Mouse (Mus musculus) hindbrain, postnatal 0 days (tissue): ENCODE data around the gene Dph1. TPM values are rescaled to one million over a fixed set of nuclear protein-coding genes. Genes with fewer than 3 reads are reported as not detected.

ENCODE experiments used
- ATAC-seq: fragments of 200-750 bp; cut with Nextera tagmentation; 2 replicates; pipeline ENCODE4 v1.8.0; 2017; ENCODE audit warnings: mild to moderate bottlenecking, moderate TSS enrichment, moderate library complexity
- DNase-seq: peaks from one replicate; pipeline ENCODE4 v3.0.0-alpha.2; 2015; ENCODE audit warnings: low spot score
- H3K27ac ChIP-seq: fragments of 300-500 bp; sonication (generic); 2 replicates; pipeline ENCODE4 v1.5.1; 2014; ENCODE audit warnings: mild to moderate bottlenecking
- H3K27me3 ChIP-seq: fragments of 300-500 bp; sonication (generic); 2 replicates; pipeline ENCODE4 v1.6.1; 2014; ENCODE audit warnings: low read length, mixed read lengths; ENCODE audit not compliant: insufficient read depth
- H3K36me3 ChIP-seq: fragments of 300-500 bp; sonication (generic); 2 replicates; pipeline ENCODE4 v1.6.1; 2014; ENCODE audit warnings: low read length, mixed read lengths; ENCODE audit not compliant: insufficient read depth
- H3K4me1 ChIP-seq: fragments of 300-500 bp; sonication (generic); 2 replicates; pipeline ENCODE4 v1.6.1; 2014; ENCODE audit warnings: antibody characterized with exemption, low read length, mixed read lengths; ENCODE audit not compliant: insufficient read depth
- H3K4me2 ChIP-seq: fragments of 300-500 bp; sonication (generic); 2 replicates; pipeline ENCODE4 v1.6.1; 2014; ENCODE audit warnings: low read depth, mild to moderate bottlenecking, low read length, moderate library complexity, mixed read lengths
- H3K4me3 ChIP-seq: fragments of 300-500 bp; sonication (generic); 2 replicates; pipeline ENCODE4 v1.5.1; 2014; ENCODE audit warnings: low read length
- H3K9ac ChIP-seq: fragments of 300-500 bp; sonication (generic); replicated peaks from 2 replicates; pipeline ENCODE4 v1.6.1; 2014; ENCODE audit warnings: mild to moderate bottlenecking, low read length, moderate library complexity, mixed read lengths
- H3K9me3 ChIP-seq: fragments of 300-500 bp; sonication (generic); 2 replicates; pipeline ENCODE4 v1.6.1; 2016; ENCODE audit warnings: low read length, mixed read lengths
- CTCF ChIP-seq: IDR thresholded peaks from 2 replicates; pipeline ENCODE4 v1.5.1; 2016; ENCODE audit warnings: antibody characterized with exemption, control low read depth, low read depth
- WGBS: fragments of 180-500 bp; shearing (Covaris S2); extraction: QIAGEN DNeasy Blood & Tissue Kit; methylation state at CpG from one replicate; pipeline ENCODE4 v1.1.7; 2014; 5-methylcytosine and 5-hydroxymethylcytosine counted together
- polyA plus RNA-seq: library from polyadenylated mRNA; unstranded; fragments of >200 nt; fragmentation: Nextera tagmentation; extraction: Ambion mirVana; gene quantifications from 2 replicates; pipeline ENCODE4 v1.2.1, GENCODE M21; 2015
- total RNA-seq: library from RNA; depleted of rRNA; stranded (reverse); fragments of >200 nt; gene quantifications from 2 replicates; pipeline ENCODE4 v1.2.3, GENCODE M21; 2014

Gene Dph1
- total and polyA plus RNA-seq, 2 experiments from 2014 or later, result 13.6 to 39.2 TPM

DNA sequence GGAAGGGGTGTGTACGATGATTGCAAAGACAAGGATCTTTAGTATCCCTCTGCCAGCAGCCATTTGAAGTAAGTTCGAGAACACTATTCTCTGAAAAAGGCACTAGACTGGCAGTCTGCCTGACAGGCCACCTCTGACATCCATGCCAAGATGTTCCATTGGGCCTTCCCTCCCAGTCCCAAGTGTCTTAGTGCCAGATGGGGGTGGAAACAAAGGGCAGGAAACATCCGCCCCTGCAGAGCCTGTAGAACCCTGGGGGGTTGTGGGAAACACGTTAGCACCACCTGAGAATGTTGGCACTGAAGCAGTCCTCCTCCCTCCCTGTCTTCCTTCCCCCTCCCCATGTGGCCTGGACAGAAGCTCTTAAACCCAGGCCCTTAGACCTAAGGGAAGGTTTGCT is 34.0 kb downstream of the Dph1 start:
- DNase-seq, result no peak
- 32% methylated on average over 4 of the region's 4 CpGs for WGBS
- H3K27ac ChIP-seq, result no peak overlapping the region

DNA sequence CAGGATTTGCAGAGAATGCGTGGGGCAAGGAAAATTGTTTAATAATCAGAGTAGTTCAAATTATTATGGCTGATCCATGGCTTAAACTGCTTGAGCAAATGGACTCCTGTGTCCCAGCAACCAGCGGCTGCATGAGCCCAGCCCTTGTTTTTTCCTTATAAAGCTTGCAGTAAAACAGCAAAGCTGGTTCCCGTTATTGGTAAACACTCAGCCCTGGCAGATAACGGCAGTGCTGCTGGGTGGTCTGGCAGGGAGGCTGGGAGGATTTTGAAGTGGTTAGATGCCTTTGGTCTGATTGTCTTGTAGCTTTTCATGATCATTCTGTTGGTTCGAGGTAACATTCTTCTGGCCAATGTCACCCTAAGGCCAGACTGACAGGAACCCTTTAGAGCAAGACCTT is 34.6 kb downstream of the Dph1 start:
- Histone ChIP-seq H3K9me3 (no peaks in the 10 kb centered on the region), H3K9ac (no peak overlapping the region), H3K27ac (no peak overlapping the region), H3K4me2 (no peak overlapping the region), H3K27me3 (no peaks in the 10 kb centered on the region), H3K36me3 (0 out of 2 replicates have a peak, but pooled peaks cover 4% of the 10 kb centered on the region), H3K4me1 (no peaks in the 10 kb centered on the region), H3K4me3 (no peak overlapping the region)
- DNase-seq (no peak), ATAC-seq (no peak)
- no peak for TF ChIP-seq CTCF
- 65% methylated on average over 5 of the region's 5 CpGs for WGBS

More for the DNA sequence above, 34.0 kb downstream of the Dph1 start:
- Histone ChIP-seq H3K4me3 (no peak overlapping the region), H3K4me1 (no peaks in the 10 kb centered on the region), H3K9ac (no peak overlapping the region), H3K9me3 (no peaks in the 10 kb centered on the region), H3K36me3 (0 out of 2 replicates have a peak, but pooled peaks cover 4% of the 10 kb centered on the region), H3K4me2 (no peak overlapping the region), H3K27me3 (no peaks in the 10 kb centered on the region)
- no peak for TF ChIP-seq CTCF
- no peak for ATAC-seq

DNA sequence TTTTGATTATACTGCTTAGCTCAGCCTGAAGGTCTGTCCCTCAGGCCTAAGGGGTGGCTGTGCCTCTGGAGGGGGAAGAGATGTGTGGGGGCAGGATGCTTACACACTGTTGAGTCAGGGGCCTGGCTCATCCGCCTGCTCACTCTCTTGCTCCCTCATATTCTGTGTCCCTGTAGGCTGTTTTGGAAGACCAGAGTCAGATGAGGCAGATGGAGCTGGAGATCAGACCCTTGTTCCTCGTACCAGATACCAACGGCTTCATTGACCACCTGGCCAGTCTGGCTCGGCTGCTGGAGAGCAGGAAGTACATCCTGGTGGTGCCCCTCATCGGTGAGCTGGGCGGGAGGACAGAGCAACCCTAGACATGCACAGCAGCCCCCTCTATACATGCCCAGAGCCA is 35.1 kb downstream of the Dph1 start:
- no peak overlapping the region for H3K4me3 ChIP-seq
- H3K36me3 ChIP-seq, result 0 out of 2 replicates have a peak, but pooled peaks cover 4% of the 10 kb centered on the region
- no peak for TF ChIP-seq CTCF
- ATAC-seq, result no peak
- DNase-seq, result no peak
- 51% methylated on average over 6 of the region's 6 CpGs for WGBS
- no peaks in the 10 kb centered on the region for H3K27me3 ChIP-seq
- H3K4me2 ChIP-seq, result no peak overlapping the region
- H3K4me1 ChIP-seq, result no peaks in the 10 kb centered on the region
- H3K27ac ChIP-seq, result 0 out of 2 replicates have a peak overlapping the region, but pooled peaks have one; percentile 9
- no peaks in the 10 kb centered on the region for H3K9me3 ChIP-seq
- H3K9ac ChIP-seq, result no peak overlapping the region

DNA sequence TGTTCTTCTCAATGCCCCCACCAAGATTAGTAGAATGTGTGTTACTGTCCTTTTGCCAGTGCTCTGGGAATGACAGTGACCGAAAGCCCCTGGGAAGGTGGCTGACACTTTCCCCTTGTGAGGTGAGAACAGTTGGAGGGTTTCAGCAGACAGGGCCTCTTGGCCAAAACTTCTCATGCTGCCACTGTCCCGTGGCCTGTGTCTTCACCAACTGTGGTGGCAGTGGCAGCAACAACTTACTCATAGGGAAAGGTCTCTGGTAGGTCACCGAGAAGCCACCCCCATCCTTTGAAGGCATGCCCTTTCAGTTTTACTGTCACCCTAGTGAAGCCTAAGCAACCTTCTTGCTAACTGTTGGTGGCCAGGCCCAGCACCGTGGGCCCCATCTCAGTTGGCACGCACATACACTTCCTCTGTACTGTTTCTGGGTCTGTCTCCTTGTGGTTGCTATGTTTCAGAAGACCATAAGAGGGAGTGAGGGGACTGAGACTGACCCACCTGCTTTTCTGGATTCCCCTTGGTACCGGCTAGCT is 36.9 kb downstream of the Dph1 start:
- 64% methylated on average over 6 of the region's 6 CpGs for WGBS
- ATAC-seq, result no peak
- Histone ChIP-seq H3K27ac (no peak overlapping the region), H3K9ac (no peak overlapping the region), H3K4me1 (no peaks in the 10 kb centered on the region), H3K4me2 (no peak overlapping the region), H3K4me3 (no peak overlapping the region), H3K9me3 (no peaks in the 10 kb centered on the region), H3K36me3 (peaks cover 4% of the 10 kb centered on the region; the same call in 1 of the 2 replicates), H3K27me3 (no peaks in the 10 kb centered on the region)
- DNase-seq, result no peak
- peak; percentile 44 for TF ChIP-seq CTCF

DNA sequence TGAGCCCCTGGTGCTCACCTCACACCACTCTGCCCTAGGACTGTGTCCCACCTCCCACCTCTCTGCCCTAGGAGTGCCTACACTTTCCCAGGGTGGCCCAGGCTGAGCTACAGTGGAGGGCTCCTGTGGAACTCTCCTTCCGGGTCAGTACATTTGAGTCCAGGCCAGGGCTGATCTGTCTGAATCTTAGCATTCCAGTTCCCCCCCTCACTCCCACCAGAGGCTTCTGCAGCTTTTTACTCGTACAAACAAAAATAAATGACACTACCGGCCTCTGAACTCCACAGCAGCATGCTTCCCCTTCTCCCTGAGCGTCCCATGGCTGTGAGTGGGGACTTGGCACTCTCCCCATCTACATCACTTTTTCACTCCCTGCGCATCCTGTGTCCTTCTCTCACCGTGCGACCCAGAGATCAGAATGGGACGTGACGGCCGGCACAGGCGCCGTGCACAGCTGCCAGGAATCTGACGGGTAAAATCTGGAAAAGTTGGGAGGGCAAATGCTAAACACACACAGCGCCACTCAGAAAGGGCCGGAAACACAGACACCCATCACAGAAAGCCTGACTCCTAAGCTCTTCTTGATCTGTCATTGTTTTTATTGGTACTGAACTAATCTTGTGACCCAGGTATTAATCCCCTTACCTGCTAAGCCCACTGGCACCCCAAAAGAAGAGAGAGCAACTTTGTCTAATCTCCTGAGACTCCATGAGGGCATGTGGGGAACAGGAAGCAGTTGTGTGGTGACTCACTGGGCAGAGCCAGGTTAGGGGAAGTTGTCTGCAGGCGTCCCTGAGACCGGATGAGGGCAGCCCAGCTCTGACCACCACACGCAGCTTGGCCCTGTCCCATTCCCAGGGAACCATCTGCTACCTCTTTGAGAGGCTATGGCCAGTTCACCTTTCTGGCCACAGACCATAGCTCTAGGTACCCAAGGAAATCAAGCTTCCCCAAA is 38.2 kb downstream of the Dph1 start:
- Histone ChIP-seq H3K4me1 (no peaks in the 10 kb centered on the region), H3K27ac (peak overlapping the region; percentile 34; the same call in 1 of the 2 replicates), H3K9me3 (no peaks in the 10 kb centered on the region), H3K4me2 (no peak overlapping the region), H3K4me3 (no peak overlapping the region), H3K36me3 (peaks cover 4% of the 10 kb centered on the region; the same call in 1 of the 2 replicates), H3K27me3 (no peaks in the 10 kb centered on the region), H3K9ac (no peak overlapping the region)
- DNase-seq, result no peak
- 68% methylated on average over 18 of the region's 18 CpGs for WGBS
- no peak for TF ChIP-seq CTCF
- ATAC-seq, result no peak

DNA sequence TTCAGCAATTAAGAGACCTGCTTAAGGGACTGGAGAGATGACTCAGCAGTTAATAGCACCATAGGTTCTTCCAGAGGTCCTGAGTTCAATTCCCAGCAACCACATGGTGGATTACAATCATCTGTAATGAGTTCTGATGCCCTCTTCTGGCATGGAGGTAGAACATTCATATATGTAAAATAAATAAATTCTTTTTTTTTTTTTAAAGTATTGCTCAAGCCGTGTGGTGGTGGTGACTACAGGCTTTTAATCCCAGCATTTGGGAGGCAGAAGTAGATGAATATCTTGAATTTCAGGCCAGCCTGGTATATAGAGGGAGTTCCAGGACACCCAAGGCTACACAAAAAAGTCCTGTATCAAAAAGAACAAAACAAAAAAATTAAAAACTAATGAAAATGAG is 40.7 kb downstream of the Dph1 start:
- ATAC-seq, result no peak
- no peak overlapping the region for H3K27ac ChIP-seq
- no peaks in the 10 kb centered on the region for H3K9me3 ChIP-seq
- no peak for DNase-seq
- H3K9ac ChIP-seq, result no peak overlapping the region
- H3K4me2 ChIP-seq, result no peak overlapping the region
- H3K4me3 ChIP-seq, result no peak overlapping the region
- TF ChIP-seq CTCF, result no peak
- H3K27me3 ChIP-seq, result no peaks in the 10 kb centered on the region
- 89% methylated on average over 1 of the region's 1 CpGs for WGBS
- peaks cover 5% of the 10 kb centered on the region for H3K36me3 ChIP-seq
- H3K4me1 ChIP-seq, result peaks cover 6% of the 10 kb centered on the region; the same call in 1 of the 2 replicates
